Mouse (Mus musculus): ENCODE data around the gene Gm17606. TPM values are rescaled to one million over a fixed set of nuclear protein-coding genes. Genes with fewer than 3 reads are reported as not detected.

Gm17606 gene
- total RNA-seq, 2 experiments from 2014 or later = not detected

- DNase-seq (ENCODE audit: low spot score in 2 of 2) = no peak
- intact Hi-C loops (cut with DNase I) = no loop called here
Measured at GRCm38 (mm10) chr14:54621133-54621532, 19.6 kb upstream of the Gm17606 start, which contains the start of gene Psmb11. Gene Psmb11 (plus strand): TSS chr14:54621433.

GRCm38 (mm10) chr14:54623334-54623733 is 17.4 kb upstream of the Gm17606 start:
- DNase-seq (ENCODE audit: low spot score in 2 of 2) = no peak
- intact Hi-C loops (cut with DNase I) = no loop called here

- intact Hi-C loops (cut with DNase I) = no loop called here
- DNase-seq (ENCODE audit: low spot score in 2 of 2) = no peak
Measured at GRCm38 (mm10) chr14:54624976-54625375, 15.8 kb upstream of the Gm17606 start.

- intact Hi-C loops (cut with DNase I) = no loop called here
- no peak for DNase-seq (ENCODE audit: low spot score in 2 of 2)
Measured at GRCm38 (mm10) chr14:54628103-54628502, 12.6 kb upstream of the Gm17606 start.

GRCm38 (mm10) chr14:54629797-54630196 is 11.0 kb upstream of the Gm17606 start:
- intact Hi-C loops (cut with DNase I) = no loop called here
- no peak for DNase-seq (ENCODE audit: low spot score in 2 of 2)

GRCm38 (mm10) chr14:54630583-54631239 is 10.0 kb upstream of the Gm17606 start:
- DNase-seq (ENCODE audit: low spot score in 2 of 2) = no peak
- intact Hi-C loops (cut with DNase I) = no loop called here

GRCm38 (mm10) chr14:54631240-54631599 is 9.5 kb upstream of the Gm17606 start:
- no peak for DNase-seq (ENCODE audit: low spot score in 2 of 2)
- intact Hi-C loops (cut with DNase I) = no loop called here

GRCm38 (mm10) chr14:54632252-54632651 is 8.5 kb upstream of the Gm17606 start:
- no peak for DNase-seq (ENCODE audit: low spot score in 2 of 2)
- intact Hi-C loops (cut with DNase I) = no loop called here

GRCm38 (mm10) chr14:54634182-54634581 is 6.6 kb upstream of the Gm17606 start:
- no peak for DNase-seq (ENCODE audit: low spot score in 2 of 2)
- intact Hi-C loops (cut with DNase I) = no loop called here

GRCm38 (mm10) chr14:54636954-54637353 is 3.8 kb upstream of the Gm17606 start:
- intact Hi-C loops (cut with DNase I) = loop anchor here (1.0 kb wide), 1 partner anchor 68 kb away; no protein-coding TSS in a partner anchor
- no peak for DNase-seq (ENCODE audit: low spot score in 2 of 2)

- DNase-seq (ENCODE audit: low spot score in 2 of 2) = peak in 1 of 2 experiments; percentile 49
- intact Hi-C loops (cut with DNase I) = no loop called here
Measured at GRCm38 (mm10) chr14:54638210-54638609, 2.5 kb upstream of the Gm17606 start.

GRCm38 (mm10) chr14:54640121-54640520 is 631 bp upstream of the Gm17606 start:
- no peak for DNase-seq (ENCODE audit: low spot score in 2 of 2)
- intact Hi-C loops (cut with DNase I) = loop anchor here (2.0 to 5.0 kb wide), 4 partner anchors 57 to 581 kb away; partner anchors contain the start of gene Prmt5

GRCm38 (mm10) chr14:54641305-54641969 is 685 bp downstream of the Gm17606 start, which contains the start of gene Cdh24:
Gene Cdh24 (minus strand): TSS chr14:54641364.
- intact Hi-C loops (cut with DNase I) = loop anchor here (1.0 to 5.0 kb wide), 5 partner anchors 59 to 583 kb away; partner anchors contain the start of gene Prmt5
- peak; percentile 87 to 89 for DNase-seq (ENCODE audit: low spot score in 2 of 2)

- no peak for DNase-seq (ENCODE audit: low spot score in 2 of 2)
- intact Hi-C loops (cut with DNase I) = loop anchor here (5.0 kb wide), 1 partner anchor 415 kb away; no protein-coding TSS in a partner anchor
Measured at GRCm38 (mm10) chr14:54642224-54642944, 1.6 kb downstream of the Gm17606 start.

- intact Hi-C loops (cut with DNase I) = loop anchor here (5.0 kb wide), 1 partner anchor 416 kb away; no protein-coding TSS in a partner anchor
- DNase-seq (ENCODE audit: low spot score in 2 of 2) = no peak
Measured at GRCm38 (mm10) chr14:54643011-54643410, 2.3 kb downstream of the Gm17606 start.

GRCm38 (mm10) chr14:54644294-54644693 is 3.5 kb downstream of the Gm17606 start:
- no peak for DNase-seq (ENCODE audit: low spot score in 2 of 2)
- intact Hi-C loops (cut with DNase I) = loop anchor here (5.0 kb wide), 1 partner anchor 417 kb away; no protein-coding TSS in a partner anchor

- intact Hi-C loops (cut with DNase I) = no loop called here
- no peak for DNase-seq (ENCODE audit: low spot score in 2 of 2)
Measured at GRCm38 (mm10) chr14:54646455-54646854, 5.7 kb downstream of the Gm17606 start.

- intact Hi-C loops (cut with DNase I) = no loop called here
- DNase-seq (ENCODE audit: low spot score in 2 of 2) = no peak
Measured at GRCm38 (mm10) chr14:54646898-54647636, 6.3 kb downstream of the Gm17606 start.

- intact Hi-C loops (cut with DNase I) = no loop called here
- no peak for DNase-seq (ENCODE audit: low spot score in 2 of 2)
Measured at GRCm38 (mm10) chr14:54647900-54648299, 7.1 kb downstream of the Gm17606 start.
